Mouse (Mus musculus): ENCODE data around the gene Cd300lg. TPM values are rescaled to one million over a fixed set of nuclear protein-coding genes. Genes with fewer than 3 reads are reported as not detected.

Gene Cd300lg
- total RNA-seq, 2 experiments from 2014 or later, result 16.1 to 19.0 TPM

DNA sequence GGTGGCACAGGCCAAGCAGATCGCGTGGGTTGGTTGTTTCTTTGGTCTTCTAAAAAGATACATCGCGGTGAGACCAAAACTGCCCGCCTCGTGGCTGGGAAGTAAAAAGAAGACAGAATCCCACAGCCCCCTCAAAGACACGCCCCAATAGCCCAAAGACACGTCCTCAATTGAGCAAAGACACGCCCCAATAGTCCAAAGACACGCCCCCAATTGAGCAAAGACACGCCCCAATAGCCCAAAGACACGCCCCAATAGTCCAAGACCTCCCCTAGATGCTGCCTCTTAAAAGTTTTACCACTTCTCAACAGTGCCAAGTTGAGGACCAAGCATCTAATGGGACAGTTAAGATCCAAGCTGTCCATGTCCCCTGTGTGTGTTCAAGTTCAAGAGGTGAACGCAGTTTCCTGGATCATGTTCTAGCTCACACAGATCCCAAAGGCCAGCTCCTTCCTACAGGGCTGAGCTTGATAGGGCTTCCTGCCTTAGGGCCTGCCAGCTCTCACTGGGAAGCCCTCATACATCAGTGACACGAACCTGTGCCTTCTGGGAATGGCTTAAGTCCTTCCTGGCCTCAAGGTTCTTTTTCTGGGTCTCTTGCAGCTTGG lies 8.7 kb downstream of the Cd300lg start:
- no peak for DNase-seq (ENCODE audit: low spot score)

DNA sequence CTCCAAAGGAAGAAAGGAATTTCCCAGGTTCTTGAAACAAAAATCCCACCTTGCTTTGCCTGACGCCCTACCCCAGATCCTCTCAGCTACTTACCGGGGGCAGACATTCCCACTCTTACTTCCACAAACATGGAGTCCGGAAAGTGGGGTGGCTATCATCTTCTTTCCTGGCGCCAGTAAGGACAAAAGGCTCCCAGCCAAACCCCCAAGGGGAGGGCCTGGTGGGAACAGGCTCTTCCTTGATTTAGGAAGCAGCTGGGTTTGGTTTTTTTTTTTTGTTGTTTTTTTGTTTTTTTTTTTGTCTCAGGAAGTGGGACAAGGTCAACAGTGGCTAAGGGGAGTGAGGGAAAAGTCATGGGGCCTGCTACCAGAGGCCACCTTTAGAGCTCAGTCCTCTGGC lies 10.2 kb downstream of the Cd300lg start:
- DNase-seq (ENCODE audit: low spot score), result peak; percentile 74

DNA sequence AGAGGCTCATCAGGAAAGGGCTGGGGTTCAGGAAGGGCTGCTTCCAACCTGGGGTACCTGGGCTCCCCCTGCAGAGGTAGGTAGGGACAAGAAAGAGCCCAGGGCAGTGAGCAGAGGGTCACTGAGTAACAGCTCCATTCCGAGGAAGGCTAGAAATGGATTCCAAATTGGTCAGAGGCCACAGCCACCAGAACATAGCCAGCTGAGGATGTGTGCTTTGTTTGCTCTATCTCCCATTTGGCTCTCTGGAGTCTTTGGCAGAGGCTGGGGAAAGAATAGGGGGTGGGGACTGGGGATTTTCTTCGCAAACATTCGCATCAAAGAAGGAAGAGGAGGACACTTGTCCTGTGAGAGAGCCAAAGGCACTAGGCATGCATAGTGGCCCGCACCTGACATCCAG lies 10.6 kb downstream of the Cd300lg start:
- DNase-seq (ENCODE audit: low spot score), result peak; percentile 47

DNA sequence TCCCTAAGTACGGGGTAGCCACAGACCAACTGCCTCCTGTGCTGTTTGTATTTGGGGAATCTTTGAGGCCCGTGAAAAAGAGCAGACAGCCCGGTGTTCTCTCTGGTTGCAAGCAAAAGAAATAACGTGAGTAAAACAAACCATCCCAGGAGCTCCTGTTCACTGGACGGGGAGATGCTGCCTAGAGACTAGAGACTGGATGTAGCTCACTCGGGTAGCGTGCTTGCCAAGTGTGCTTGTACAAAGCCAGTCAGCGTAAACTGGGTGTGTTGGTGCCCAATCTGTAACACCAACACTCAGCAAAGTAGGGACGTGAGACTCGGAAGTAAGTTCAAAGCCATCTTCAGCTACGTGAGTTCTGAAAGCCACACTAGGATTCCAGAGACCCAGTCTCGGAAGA lies 11.4 kb downstream of the Cd300lg start:
- no peak for DNase-seq (ENCODE audit: low spot score)

DNA sequence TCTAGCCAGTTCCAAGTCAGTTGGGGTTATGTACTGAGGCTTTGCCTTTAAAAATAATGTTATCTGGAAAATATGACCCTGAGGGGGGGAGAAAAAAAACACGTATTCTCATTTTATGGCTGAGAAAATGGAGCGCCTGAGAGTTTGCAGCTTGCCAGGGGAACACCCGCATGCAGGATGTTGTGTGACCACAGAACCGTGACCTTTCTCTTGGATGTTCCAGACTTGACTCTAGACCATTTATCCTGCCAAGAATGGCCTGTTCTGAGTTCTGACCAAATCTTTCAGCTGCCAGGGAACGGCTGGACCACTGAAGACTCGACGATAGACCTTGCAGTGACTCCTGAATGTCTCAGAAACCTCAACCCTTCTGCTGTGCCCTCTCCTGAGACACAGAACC lies 11.9 kb downstream of the Cd300lg start:
- peak; percentile 63 for DNase-seq (ENCODE audit: low spot score)

DNA sequence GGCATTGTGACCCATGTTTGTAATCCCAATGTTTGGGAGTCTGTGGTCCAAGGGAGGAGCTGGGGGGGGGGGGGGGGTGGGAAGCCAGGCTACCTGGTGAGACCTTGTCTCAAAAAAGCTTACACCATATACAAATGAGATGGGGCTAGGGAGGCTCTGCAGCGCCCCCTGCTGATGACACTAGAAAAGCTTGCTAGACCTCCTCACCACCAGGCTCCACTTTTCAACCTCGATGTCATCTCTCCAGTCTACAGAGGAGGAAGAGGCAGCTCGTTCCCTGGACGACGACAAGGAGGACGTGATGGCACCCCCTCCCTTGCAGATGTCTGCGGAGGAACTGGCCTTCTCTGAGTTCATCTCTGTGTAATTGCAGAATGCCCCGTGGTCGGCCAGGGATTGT lies 12.5 kb downstream of the Cd300lg start:
- DNase-seq (ENCODE audit: low spot score), result peak; percentile 59

DNA sequence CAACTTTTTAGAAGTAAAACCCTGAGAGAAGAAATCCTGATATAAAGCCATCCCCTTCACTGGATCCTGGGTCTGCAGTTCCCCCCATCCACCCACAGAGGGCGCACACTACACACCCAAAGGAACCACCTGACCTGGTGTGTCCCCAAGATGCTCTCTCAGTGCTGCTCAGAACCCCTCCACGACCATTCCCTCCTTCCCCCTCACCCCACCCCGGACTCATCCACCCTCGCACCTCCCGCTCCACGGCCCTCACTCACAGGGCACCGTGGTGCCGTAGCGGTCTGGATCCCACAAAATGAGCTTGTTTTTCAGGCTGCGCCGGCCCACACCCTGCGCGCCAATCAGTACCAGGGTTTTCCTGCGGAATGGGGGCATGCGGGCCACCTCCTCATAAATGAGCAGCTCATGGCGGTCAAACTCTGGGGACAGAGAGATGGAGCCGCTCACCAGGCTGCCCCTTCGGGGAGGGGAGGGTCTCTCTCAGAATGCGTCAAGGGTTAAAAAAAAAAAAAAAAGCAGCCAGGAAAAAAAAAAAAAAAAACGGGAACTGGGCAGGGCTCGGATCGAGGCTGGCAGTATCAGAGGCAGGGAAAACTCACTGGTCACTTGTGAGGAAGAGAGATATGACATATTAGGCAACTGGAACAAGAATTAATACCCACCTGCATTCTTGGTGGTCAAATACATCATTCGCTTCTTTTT lies 20.1 kb downstream of the Cd300lg start:
- peak; percentile 79 for DNase-seq (ENCODE audit: low spot score)

DNA sequence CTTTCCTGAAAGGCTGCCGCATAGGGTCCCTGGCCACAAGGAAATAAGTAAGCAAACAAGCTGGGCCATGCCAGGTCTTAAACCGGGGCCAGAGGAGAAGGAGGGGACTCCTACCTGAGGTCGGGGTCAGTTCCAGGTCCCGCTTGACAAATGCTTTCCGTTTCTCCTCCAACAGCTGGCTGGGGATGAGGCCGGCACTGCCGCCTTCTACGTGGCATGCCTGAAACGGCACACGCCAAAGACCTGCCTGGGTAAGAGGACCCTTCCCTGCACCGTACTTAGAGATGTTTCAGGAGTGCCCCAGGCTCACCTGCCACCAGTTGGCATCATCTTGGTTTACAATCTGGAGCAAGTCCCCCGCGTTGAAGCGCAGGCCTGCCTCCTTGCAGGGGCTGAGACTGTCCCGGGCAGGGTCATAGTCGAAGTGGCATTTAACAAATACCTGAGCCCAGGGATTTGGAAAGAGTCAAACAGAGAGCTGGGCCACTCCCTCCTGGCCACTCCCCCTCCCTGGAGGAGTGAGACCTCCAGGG lies 20.7 kb downstream of the Cd300lg start:
- DNase-seq (ENCODE audit: low spot score), result no peak

DNA sequence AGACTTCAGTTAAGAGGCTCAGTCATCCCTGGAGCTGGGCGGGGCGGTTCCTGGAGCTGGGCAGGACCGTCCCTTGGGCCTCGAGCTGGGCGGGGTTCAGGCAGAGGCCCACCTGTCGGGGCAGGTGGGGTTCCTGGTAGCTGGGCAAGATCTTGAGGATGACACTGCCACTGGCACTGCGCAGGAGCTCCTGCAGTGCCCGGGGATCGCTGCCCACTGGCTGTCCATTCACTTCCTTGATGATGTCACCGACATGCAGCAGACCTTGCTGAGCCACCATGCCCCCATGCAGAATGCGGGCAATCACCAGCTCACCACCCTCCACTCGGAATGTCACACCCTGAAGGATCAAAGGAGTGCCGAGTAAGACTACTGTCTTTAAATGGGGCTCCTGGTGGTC lies 21.8 kb downstream of the Cd300lg start:
- DNase-seq (ENCODE audit: low spot score), result no peak

DNA sequence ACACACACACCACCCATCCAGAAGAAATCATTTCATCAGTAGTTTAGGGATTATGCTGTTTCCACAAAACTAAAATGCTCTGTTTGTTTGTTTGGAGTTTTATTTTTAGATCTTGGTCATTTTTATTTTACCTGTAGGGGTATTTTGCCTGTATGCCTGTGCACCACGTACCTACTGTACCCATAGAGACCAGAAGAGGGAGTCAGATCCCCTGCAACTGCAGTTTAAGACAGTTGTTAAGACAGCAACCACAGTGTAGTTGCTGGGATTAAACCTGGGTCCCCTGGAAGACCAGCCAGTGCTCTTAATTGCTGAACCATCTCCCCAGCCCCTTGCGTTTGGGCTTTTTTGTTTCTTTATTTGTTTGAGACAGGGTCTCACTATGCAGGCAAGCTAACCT lies 27.7 kb downstream of the Cd300lg start:
- DNase-seq (ENCODE audit: low spot score), result no peak

DNA sequence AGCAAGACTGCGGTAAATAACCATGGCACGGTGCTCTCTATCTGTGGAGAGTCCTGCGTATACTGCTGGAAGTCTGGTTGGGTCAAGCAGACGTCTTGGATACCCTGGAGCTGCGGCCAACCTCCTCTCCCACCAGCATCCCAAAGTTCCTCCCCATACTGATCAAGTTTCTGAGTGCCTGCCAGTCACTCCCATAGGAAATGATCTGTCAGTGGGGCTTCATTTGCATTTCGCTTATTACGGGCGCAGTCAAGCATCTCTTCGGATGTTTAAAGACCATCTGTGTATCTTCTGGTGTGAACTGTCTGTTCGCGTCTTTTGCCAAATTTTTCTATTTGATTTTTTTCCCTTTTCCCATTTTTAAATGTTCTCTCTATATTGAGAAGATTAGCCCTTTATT lies 28.3 kb downstream of the Cd300lg start:
- no peak for DNase-seq (ENCODE audit: low spot score)

DNA sequence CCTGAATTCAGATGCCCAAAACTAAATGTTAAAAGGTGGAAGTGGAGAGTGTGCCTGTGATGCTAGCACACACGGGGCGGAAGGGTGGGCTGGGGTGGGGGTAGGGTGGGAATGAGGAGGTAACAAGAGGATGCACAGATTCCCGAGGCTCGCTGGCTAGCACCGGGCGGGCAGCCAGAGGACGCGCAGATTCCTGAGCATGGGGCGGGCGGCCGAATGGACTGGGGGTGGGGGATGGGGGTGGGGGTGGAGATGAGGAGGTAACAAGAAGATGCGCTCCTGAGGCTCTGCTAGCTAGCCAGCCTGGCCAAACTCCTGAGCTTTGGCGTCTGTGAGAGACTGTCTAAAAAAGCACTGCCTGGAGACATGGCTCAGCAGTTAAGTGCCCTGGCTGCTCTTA lies 29.1 kb downstream of the Cd300lg start:
- no peak for DNase-seq (ENCODE audit: low spot score)

DNA sequence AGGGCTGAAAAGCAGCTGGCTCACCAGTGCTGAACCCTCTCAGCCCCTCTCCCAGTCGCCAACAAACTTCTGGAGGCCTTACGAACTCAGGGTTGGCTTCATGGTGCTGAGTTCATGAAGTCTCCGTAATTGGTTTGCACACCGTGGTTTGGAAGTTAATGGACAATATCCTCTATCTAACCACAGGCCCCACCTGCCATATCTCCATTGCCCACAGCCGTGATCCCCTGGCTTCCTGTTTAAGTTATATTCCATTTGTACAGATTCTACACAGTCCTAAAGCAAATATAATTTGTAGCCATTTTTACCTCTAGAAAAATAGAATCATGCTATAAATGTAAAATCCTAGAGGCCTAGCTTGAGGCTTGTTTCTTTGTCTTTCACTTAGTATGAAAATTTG lies 31.4 kb downstream of the Cd300lg start:
- no peak for DNase-seq (ENCODE audit: low spot score)

DNA sequence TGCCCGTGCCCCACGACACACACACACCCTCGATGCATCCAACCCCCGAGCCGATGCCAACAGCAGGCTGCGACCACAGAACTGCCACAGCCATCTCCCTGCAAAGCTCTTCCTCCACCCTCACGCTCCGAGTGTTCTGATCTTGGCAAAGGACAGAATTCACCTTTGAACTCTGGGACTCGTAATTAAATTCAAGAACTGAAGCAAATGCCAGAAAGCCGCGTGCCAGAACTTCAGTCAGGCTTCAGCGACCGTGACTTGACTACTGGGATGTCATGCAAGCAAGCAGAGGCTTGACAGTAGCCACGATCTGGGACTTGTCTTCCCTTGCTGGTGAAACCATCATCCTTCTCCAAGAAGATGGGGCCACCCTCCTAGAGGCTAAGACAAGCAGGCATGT lies 32.4 kb downstream of the Cd300lg start:
- no peak for DNase-seq (ENCODE audit: low spot score)

DNA sequence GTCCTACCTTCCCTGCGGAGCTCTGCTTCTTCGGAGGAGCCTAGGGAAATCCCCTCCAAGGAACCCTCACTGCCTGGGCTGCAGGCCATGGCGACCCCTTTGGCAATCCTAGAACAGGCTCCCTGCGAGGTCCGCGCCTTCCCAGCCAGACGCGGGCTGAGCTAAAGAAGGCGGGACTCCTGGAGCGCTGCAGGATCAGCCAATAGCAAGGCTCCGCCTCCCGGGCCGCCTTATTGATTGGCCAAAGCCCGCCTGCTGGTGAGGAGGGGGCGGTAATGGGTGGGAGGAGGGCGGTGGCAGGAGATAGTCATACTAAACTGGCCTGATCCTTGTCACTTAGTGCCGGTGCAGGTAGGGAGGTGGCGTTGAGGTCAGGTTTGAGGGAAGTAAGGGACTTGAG lies 41.0 kb downstream of the Cd300lg start:
- DNase-seq (ENCODE audit: low spot score), result peak; percentile 32

DNA sequence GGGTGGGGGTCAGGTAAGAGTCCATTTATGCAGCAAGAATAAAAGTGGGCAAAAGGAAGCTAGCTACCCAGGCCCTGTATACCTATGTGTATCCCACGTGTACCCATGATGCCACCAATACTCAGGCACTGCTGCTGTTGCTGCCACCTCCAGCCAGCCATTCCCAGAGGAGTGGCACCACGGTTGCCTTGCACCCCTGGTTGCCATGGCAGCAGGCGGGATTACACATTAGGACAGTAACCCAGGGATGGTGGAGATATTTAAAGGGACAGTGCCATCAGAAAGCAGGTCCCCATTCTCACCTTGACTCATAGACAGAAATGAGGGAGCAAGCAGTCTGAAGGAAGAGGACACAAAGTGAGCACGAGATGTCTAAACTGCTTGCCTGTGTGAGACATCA lies 41.9 kb downstream of the Cd300lg start:
- DNase-seq (ENCODE audit: low spot score), result no peak

DNA sequence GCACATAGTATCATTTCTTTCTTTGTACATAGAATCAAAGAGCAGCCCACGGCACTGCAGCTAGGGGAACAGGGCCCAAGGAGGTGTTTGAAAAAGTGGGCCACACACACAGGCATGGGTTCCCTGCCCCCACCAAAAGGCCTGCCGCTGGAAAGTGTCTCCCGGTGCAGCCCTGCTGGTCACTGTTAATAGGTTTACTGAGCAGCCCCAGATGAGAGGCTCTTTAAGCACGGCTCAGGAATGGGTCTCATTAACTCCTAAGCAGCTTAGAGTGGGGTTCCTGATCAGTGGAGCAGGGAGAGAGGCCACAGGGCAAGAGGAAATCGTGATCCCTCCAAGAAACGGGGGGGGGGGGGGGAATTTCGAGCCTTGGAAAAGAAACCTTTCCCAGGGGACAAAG lies 42.9 kb downstream of the Cd300lg start:
- no peak for DNase-seq (ENCODE audit: low spot score)

DNA sequence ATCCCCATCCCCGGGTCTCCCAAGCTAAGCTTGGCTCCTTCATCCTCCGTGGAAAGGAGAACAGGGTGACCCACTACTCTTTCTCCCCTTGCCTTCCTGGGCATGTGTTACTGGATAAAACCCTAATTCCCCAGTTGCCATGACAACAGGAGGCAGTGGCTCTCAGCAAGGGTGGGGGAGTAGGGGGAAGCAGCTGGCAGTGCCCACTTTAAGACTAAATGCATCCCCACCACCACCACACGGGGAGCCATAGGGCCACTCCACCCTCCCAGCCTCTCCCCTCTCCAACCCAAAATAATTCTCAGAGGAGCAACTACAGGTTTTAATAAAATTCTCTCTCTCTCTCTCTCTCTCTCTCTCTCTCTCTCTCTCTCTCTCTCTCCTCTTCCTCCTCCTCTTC lies 45.0 kb downstream of the Cd300lg start:
- no peak for DNase-seq (ENCODE audit: low spot score)

DNA sequence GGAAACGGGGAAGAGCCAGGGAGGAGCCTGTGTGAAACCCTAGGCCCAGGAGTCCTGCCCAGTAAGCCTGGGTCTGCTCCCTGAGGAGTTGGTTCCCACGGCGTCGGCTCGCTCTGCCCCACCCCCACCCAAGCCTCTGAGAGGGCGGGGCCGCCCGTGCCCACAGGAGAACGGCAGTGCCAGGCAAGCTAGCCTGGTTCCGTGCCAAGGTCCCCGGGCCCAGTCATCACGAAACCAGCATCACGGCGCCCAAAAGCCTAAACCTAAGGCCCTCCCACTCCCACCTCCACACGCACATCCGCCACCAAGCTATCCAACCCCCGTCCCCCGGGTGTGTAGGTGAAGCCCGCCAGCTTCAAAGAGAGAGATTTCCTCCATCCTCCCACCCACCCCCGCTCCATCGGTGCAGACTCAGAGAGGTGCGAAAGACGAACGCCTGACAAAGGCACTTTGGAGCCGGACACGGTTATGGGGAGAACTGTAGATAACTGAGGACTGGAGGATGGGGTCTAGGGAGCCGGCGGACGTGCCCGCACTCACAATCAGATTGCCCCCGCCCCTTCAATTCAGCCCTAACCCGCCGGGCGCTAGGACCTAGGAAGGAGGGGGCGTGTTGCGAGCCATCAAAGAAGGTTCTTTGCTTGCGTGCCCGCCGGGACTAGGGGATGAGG lies 45.9 kb downstream of the Cd300lg start:
- peak; percentile 24 for DNase-seq (ENCODE audit: low spot score)

DNA sequence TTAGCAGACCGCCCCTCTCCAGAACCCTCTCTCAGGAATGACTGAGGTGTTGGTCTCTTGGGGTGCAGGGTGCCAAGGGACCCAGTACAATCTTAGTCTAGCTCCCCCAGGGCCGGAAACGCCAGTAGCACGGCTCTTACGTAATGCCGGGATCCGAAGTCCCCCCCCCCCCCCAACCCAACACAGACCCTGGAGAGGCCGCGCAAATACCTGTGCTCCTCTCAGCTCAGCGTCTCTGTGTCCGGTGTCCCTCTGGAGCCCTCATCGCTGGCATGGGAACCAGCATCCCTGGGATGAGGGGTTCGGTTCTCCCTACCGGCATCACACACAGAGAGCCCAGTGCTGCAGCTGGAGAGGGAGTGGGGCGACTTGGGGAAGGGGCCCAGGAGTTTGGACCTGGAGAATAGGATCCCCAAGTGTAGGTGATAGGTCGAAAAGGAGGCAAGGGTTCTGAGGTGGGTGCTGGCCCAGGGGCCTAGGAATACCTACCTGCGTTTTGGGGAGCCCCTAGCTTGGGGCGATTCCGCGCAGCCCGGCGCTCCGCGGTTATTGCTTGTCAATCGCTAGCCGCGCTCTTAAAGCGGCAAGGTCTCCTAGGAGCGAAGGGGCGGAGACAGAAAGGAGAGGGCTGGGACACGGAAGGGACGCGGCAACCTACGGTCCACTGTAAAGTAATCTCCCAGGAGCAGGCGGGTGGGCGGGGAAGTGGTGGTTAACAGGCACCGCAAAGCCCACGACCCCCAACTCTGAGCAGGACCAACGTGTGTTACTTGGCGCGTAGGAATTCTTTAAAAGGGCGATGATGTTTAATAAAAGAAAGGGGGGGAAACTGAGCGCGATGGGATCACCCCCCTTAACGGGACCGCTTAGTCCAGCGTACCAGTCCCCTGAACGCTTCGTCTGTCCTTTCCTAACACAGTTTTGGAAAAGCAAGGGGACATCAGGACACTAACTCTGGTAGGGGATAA lies 46.9 kb downstream of the Cd300lg start, which contains the start of gene Mpp2:
Gene Mpp2, minus strand, starts transcription at position 585 of the 968 bp plus-strand sequence.
- DNase-seq (ENCODE audit: low spot score), result peak; percentile 52

DNA sequence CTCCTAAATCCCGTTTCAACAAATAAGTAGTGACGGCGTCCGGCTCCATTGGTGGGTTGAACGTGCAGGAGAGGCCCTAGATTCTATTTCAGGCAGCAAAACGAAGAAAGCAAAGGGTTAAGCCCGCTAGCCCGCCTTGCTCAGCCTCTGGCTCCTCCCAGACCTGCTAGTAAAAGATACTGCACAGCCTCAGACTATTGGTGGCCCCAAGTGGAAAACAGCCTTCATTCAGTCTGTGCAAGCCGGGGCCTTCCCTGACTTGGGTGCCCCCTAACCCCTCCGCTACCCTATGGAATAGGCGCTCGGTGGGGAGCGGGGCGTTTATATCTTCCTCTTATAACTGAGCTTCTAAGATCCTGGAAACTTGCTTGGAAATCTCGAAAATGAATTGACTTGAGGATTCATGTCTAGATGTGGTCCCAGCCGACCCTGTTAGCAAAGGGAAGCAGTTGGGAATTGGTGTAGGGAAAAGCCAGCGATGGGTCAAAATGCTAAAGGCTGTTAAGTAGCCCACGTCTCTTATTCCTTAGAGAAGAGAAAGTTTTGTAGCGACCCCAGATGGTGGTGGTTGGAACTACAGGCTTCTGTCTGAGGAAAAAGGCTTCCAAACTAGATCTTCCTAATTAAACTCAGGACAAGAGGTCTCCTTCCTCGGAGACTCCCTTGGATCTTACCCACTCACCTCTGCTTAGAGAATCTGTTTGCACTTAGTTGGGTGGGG lies 47.9 kb downstream of the Cd300lg start:
- DNase-seq (ENCODE audit: low spot score), result peak; percentile 55
